Mouse (Mus musculus) CD4-positive, CD25-positive, alpha-beta regulatory T cell, adult 4 months (primary cell): ENCODE results near the gene Tsc22d3. TPM values are rescaled to one million over a fixed set of nuclear protein-coding genes. Genes with fewer than 3 reads are reported as not detected.
"Not testable (repeated sequence)": the region's sequence is repeated elsewhere in the genome, so short reads cannot be mapped to it uniquely, and the experiment has no call there.

Source experiments
- ATAC-seq: one replicate; pipeline ENCODE4 v1.8.0; 2017
- polyA plus RNA-seq, 2 experiments: library from polyadenylated mRNA; unstranded; fragments of 100-300 nt; shearing (Covaris generic); gene quantifications; one replicate each; pipeline ENCODE4 v1.2.1; 2017

Gene Tsc22d3
- polyA plus RNA-seq, 2 experiments from 2014 or later = 366 to 590 TPM

DNA sequence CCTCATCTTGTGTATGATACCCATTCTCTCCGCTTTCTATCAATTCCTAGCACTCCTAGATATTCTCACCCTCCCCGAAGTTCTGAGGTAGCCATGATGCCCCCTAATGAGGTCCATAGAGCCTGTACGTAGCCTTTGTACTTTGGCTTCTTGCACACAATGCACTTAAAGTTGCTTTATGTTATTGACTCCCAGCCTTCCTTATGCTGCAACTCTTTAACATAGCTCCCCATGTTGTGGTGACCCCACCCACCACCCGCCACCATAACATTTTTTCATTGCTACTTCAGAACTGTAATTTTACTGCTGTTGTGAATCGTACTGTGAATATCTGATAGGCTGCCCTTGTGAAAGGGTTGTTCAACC is 74.2 kb downstream of the Tsc22d3 start:
- ATAC-seq = no peak

DNA sequence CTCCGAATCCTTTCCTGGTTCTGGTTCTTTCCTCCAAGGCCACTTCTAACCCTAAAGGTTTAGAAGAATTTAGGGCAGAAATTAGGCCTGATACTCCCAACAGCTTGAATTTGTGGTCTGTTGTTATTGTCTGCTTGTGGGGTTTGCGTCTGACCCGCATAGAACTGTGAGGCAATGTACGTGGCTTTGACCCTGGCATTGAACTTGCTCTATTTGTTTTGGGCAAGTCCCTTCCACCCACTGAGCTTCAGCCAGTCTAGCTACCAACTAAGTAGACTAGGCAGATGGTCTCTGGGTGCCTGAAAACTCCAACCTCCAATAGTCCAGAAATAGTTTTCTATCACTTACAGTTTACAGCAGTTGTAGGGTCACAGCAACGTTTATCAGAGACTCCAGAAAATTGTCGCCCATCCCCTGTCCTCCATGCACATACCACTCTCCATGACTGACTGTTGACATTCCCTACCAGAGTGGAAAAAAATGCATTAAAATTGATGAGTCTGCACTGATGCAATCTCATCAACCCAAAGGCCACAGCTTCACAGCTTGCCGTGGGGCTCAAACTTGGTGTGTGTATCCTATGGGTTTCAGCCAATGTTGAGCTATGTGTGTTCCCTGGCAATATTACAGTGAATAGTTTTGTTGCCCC is 74.7 kb downstream of the Tsc22d3 start:
- ATAC-seq = no peak

DNA sequence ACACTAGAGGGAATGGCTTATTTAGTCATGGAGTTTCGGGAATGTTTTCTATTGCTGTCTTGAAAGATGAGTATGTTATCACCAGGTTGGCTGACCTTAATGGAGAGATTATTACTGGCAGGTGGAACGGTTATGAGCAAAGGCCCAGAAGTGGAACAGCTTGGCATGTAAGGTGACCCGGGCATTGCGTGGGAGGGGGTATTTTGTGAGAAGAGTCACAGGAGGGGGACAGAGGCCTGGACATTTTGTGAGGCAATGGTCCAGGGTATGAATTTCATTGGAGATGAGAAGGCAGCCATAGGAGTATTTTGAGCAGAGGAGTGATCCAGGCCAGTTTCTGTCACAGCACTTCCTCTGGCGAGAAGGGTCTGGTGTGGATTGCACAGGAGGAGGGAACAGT is 76.2 kb downstream of the Tsc22d3 start:
- no peak for ATAC-seq

DNA sequence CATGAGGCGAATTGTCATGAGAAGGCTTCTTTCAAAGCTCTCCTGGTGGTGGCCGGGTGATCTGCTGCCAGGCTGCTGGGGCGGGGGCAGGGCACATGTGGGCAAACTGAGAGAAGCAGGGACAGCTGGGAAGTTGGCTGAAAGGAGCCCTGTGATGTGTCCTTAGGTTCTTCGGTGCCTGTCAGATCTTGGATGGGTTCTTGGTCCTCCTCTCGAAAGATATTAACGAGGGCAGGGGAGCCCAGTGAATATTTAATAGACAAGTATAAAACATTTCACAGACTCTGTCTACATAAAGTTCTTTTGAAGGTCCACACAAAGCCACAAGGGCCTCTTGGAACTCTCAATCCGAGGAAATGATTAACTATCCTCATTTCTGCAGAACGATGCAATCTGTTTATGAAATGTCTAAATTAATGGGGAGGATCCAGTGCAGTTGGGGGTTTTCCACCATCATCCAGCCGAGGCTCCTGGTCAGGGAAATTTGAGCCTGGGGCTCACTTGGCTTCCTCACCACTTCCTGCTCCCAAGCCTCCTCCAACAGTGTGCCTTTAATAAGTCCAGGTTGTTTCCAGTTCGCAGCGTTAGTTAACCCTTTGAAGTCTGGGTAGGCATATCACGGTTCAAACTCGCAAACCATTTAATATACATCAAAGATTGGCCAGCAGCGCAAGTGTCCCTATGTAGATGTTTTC is 78.2 kb downstream of the Tsc22d3 start:
- ATAC-seq = no peak

DNA sequence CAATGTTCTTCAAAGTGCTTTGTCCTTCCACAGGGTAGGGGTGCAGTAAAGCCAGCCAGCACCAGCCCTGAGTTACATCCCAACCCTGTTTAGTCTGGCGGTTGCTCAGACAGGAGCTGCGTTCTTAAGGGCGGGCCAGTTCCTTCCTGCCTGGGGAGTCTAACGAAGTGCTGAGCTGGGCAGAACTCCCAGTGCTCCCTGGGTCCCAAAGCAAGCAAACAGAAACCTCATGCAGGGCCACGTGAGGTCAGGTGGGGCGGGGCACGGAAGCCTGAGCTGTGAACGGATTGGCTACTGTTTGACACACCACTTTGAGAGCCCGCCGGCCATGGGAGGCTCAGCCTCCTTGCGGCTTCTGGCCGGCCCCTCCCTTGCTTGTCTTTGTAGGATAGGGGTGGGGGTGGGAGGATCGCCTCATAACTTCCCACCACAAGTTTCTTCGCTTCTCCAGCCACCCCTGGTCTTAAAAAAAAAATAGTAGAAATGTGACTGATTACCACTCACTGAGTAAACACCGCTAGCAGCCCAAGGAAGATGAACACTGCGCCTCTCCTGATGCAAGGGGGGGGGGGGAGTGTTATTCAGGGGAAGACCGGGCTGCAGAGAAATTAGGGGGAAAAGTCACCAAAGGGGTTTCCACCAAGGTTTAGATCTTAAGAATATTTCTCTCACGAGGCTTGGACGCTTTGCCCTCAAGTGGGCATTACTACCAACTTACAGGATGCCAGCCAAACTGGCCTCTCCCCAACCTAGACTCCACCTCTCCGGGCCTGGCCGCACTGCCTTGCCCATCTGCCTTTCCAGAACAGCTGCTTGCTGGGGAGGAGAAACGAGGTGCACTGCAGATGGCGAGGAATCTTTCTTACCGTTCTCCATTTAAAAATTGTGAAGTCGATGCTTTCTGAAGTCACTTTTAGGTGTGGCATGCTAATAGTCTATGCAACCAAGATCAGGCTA is 80.0 kb downstream of the Tsc22d3 start:
- ATAC-seq = peak; percentile 98

DNA sequence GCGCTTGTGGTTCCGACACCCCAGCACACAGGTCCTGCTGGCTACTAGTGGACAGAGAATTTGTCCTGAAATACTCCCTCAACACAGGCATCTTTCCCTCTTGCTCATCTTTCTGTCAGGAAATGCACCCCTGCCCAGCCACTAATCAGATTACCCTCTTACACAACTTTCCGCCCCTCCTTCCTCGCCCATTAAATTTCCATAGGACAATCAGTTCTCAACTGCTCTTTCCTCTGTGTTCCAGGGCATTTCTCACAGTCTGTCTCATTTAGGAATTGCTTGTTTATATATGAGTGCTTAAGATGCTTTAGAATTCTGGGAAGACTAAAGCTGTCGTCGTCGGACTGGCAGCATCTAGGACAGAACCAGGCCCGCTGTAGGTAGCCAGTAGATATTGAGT is 82.1 kb downstream of the Tsc22d3 start:
- ATAC-seq = no peak

DNA sequence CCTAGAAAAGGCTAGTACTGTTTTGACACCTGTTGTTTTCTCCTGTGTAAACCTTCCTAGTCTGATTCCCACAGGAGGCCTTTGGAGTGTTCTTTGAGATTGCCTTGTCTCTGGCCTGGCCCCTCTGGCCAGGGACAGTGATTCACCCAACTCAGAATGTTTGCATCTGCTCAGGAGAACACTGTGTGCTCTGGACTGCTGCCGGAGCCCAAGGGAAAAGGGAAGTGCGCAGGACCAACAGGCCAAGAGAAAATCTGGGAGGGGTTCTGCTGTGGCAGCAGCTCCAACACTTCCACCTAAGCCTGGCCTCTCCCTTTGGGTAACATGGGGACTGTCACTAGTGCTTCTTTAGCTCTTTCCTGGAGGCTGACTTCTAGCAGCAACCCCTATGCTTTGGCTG is 87.1 kb downstream of the Tsc22d3 start:
- no peak for ATAC-seq

DNA sequence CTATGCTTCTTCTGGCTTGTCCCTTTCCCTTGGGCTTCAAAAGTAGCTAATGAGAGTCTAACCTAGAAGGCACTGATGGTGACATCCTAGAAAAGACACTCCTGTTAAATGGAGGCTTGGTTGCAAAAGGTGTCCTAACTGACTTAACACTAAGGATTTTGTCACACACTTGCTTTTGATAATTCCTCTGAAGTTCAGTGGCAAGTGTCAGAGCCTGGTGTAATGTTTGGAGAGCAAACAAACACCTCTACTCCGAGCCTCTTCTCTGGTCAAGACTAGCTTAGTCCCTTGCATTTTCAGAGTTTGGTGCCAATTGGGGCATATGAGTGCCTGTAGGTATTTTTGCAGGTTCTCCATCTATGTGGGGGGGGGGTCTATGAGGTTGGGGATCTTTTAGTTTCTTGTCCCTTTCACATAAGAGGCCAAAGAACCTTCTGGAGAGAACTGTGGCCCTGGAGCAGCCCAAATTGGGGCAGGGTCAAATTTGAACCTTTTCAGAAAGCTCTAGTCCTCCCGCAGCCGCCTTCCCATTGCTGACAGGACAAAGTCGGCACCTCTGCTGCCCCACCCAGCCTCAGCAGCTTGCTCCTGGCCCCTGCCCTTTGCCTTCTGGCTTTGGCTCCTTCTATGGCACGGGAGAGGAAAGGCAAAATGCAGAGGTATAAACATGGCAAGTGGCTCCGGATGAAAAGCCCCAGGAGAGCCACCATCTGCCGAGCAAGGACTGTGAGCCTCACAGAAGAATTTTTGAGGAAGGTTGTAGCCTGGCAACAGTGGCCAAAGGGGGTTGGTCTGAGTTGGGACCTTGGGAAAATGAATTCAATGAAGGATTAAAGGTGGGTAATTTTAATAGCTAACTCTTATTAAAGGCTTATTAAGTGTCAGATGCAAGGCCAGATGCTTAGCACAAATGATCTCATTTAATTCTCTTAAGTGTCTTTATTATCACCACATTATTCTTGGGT is 88.5 kb downstream of the Tsc22d3 start:
- no peak for ATAC-seq

DNA sequence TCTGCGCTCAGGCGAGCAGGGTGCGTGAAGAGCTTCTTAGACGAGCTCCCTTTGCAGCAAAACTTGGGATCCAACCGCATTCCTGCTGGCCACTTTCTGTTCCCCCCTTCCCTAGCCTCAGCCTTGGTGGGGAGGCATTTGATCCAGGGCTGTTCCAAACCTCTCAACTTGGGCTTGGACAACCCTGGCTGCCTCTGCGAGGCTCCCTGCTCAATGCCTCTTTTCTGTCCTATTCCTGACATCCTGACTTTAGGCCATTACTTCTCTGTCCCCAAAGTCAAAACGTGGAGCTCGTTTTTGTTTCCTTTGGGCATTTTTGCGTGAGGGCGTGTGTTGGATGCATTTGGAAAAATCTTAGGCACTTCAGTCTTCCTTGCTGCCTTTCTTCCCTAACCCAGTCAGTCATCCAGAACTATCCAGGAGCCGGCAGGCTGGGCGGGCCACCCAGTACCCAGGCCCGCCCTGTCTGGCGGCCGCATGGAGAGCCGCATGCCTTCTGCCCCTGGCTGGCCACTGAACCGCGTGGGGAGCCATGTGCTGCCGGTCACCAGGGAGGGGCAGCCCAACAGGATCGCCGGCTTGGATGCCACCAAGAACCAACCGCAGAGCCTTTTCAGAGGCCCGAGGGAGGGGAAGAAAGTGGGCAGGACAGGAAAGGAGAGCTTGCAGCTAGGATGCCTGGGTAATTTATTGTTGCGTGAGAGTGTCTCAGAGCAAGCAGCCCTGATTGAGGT is 89.6 kb downstream of the Tsc22d3 start:
- ATAC-seq = no peak

DNA sequence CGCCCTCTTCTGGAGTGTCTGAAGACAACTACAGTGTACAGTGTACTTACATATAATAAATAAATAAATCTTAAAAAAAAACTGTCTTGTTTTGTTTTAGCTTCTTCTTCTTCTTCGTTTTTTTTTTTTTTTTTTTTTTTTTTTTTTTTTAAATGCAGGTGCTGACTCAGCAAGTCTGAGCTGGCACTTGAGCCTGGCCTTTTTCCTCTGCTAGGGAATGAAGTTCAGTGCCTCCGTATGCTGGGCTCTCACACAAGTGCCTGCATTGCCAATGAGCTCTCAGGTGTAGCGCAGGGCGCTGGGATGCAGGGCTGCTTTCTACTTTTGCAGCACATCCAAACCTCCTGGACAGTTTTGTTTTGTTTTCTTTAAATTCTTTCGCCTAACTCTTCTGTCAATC is 90.6 kb downstream of the Tsc22d3 start:
- ATAC-seq = no peak

DNA sequence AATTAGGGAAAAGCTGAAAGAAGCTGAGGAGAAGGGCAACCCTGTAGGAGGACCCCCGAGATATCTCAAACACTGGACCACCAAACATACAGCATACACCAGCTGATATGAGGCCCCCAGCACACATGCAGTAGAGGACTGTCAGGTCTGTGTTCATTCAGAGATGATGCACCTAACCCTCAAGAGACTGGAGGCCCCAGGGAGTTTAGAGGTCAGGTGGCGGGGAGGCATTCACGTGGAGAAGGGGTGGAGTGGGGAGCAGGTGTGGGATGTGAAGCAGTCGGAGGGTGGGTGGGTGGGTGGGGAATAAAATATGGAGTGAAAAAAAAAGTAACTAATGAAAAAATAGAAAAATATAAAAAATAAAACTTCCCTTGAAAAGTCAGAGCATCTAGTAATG is 91.7 kb downstream of the Tsc22d3 start:
- ATAC-seq = not testable (repeated sequence)

DNA sequence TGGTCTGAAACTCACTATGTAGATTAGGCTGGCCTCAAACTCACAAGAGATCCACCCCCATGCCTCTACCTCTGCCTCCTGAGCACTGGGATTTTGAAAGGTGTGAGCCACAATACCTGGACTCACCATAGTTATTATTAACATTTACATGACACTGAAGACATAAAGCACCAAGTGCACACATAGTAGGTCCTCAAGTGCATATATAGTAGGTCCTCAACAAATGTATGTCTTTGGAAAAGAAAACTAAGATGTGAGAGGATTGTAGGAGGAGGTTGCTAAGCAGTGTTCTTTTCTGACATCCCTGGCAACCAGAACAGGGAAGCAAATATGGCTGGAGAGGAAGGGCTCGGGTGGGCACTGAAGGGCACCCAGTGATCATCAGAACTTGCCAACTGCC is 93.1 kb downstream of the Tsc22d3 start:
- no peak for ATAC-seq

DNA sequence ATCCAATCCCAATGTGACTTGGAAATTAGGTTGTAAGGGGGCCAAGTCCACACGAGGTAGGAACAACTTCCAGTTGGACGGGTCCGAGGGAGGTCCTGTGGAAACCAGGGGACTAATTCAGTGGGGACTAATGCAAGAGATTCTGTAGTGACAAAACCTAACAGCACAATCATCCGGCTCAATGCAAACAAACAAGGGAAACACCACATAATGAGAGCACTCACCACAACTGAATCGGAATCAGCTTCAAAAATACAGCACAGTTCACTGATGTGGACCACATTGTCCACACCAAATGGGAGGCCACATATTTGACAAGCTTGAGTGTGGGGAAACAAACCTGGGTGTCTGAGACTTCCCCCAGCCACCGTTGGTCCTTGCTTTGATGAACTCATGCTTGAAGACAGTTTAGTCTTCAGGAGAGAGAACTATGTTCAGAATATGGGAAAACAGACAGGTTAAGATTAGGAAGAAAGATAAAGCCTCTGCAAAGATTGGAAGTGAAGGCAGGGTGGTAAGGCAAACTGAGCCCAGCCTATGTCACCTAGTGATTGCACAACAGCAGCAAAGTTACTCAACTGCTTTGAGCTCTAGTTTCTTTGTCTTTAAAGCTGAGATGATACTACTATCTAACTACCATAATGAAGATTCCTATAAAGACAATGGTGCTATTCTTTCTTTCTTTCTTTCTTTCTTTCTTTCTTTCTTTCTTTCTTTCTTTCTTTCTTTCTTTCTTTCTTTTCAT is 93.9 kb downstream of the Tsc22d3 start:
- ATAC-seq = no peak

DNA sequence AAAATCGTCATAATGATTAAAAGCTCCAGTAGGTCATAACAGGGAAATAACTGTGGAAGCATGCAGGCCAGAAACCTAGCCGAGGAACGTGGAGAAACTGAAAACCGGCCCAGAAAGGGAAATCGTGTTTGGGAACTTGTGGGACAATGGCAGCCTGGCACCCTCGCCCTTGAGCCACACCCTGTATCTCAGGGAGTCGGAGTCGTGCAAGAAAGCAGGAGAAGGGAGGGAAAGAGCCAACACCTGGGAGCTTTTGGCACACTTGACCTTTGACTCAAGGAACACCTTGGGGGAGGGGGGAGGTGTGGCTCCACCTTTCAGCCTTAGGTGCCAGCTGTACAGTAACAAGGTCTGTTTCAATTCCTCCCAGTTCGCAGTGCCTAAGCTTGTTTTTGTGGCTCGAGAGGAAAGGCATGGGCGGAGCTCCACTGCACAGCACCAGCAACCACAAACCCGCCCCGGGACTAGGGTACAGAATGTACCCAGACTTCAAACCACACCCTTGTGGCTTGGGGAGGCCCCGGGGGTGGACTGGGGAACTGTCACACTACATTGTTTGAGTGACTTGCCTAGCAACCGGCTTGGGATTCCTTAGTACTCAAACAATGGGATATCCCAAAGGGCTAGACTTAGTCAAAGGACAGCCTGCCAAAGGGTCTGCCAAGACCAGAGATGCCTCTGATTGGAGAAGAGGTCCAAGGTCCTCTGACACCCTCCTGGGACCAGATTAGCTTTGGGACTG is 94.8 kb downstream of the Tsc22d3 start:
- peak; percentile 88 for ATAC-seq

DNA sequence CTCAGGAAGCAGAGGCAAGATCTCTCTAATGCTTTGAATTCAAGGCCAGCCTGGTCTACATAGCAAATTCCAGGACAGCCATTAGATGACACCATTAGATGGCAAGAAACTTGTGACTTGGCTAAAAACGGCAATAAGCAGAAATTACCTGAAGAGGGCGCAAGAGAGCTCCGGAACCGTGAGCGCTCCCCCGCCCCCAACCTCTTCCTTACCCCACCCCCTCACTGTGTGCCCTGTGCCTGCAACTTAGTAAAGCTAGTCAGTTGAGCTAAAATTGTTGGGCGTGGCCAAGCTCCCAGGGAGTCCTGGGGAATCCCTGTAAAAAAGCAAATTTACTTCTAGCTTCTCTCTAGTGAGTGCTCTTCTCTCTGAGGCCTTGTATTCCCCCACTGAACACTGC is 96.6 kb downstream of the Tsc22d3 start:
- ATAC-seq = peak; percentile 47

DNA sequence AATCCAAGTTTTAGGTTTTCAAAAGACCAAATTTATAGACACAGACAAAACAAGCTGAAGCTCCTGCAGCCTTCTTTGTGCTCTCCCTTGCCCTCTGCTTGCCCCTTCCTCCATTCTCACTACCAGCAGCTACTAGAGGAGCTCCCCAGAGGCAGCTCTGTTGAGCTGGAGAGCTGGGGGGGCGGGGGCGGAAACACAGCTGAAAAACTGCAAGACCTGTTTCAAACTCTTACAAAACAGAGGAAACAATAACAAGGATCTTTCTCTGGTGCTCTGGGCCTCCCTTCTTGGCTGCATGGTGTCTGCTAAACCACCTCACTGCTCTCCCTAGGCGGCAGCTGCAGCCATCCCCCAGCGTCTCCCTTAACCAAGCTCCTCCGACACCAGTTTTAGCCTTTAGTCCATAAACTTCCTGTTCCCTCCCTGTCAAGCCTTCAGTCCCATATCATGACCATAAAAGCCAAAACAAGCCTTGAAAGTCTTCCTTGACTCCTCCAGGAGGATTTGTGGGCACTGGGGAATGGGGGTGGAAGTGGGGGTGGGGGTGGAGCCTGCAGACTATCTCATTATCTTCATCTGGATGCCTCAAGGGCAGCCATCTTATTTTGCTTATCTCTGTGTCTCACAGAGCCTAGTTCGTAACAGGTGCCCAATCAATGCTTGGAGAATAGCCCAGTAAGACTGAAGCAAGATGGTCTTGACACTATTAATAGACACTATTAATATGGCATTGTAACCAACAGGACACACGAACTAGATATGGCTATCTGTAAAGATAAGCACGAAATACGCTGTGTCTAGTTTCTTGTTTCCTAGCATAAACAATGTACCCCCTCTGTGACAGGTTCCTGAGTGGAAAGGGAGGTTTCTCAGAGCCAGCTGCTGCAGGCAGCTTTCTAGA is 98.8 kb downstream of the Tsc22d3 start:
- ATAC-seq = no peak

DNA sequence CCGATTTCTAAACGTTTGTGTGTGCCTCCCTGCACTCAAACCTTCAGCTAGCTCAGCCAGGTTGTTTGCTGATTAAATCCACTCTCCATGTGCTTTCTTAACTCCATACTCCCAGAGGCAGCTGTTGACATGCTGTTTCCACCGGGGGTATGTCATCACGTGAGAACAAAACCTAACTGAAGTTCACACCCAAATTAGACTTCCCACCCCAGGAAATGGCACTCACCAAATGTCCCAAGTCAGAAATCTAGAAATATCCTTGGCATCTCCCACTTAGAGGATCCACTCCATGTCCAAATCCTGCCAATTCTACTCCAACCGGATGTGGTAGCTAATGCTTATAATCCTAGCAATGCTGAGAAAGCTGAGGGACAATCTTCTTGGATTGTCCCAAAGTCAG is 100.2 kb downstream of the Tsc22d3 start:
- no peak for ATAC-seq

DNA sequence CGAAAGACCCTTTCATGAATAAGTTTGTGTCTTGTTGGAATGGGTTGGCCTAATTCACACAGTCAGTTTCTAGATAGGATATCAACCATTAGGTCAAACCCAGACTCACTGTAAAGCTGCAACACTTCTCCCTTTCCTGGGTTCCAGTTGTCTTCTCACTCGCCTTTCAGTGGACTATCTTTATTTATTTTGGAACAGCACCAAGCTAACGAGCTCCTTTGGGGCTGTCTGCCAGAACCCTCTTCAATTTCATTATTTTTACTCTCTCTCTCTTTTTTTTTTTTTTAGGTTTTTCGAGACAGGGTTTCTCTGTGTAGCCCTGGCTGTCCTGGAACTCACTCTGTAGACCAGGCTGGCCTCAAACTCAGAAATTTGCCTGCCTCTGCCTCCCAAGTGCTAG is 102.0 kb downstream of the Tsc22d3 start:
- ATAC-seq = not testable (repeated sequence)

DNA sequence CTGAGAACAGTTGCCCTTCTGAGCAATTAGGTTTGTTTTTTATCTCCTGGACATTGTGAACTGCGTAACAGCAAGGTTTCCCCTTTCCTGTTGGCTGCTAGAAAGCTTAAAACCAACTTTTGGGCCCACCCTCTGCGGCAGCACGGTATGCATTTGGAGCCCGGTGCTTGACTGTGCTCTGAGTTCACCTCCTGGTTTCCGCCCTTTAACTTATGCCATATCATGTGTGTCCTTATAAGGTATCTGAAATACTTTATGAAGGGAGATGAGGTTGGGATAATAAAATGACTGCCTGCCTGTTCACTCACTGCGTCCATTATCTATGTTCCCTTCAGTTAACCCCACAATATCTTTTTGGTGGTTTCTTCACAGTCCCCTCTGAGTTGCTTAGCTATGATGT is 106.3 kb downstream of the Tsc22d3 start:
- ATAC-seq = no peak
